Mouse (Mus musculus) brain, embryonic 18.5 days (tissue): Measurements from ENCODE around the gene Thnsl2.

Experiments used
- DNase-seq: peaks from one replicate; pipeline ENCODE4 v3.0.0-alpha.2; 2012; ENCODE audit warnings: low read depth, low spot score

Gene Thnsl2

GRCm38 (mm10) chr6:71143894-71144455, at the start of gene Thnsl2:
Gene Thnsl2, minus strand, starts transcription at chr6:71144439.
- peak; percentile 42 for DNase-seq

GRCm38 (mm10) chr6:71193151-71193740, 49.0 kb upstream of the Thnsl2 start:
- no peak for DNase-seq

- no peak for DNase-seq
Measured at GRCm38 (mm10) chr6:71190501-71190900, 46.3 kb upstream of the Thnsl2 start.

GRCm38 (mm10) chr6:71189578-71189977, 45.3 kb upstream of the Thnsl2 start:
- DNase-seq, result no peak

GRCm38 (mm10) chr6:71184941-71185604, 40.8 kb upstream of the Thnsl2 start:
- no peak for DNase-seq

GRCm38 (mm10) chr6:71180596-71180995, 36.4 kb upstream of the Thnsl2 start:
- no peak for DNase-seq

- no peak for DNase-seq
Measured at GRCm38 (mm10) chr6:71172812-71173580, 28.8 kb upstream of the Thnsl2 start.

GRCm38 (mm10) chr6:71166551-71167169, 22.4 kb upstream of the Thnsl2 start:
- DNase-seq, result peak; percentile 18

GRCm38 (mm10) chr6:71164394-71164793, 20.2 kb upstream of the Thnsl2 start:
- DNase-seq, result no peak

- DNase-seq, result no peak
Measured at GRCm38 (mm10) chr6:71162269-71162668, 18.0 kb upstream of the Thnsl2 start.

- DNase-seq, result no peak
Measured at GRCm38 (mm10) chr6:71161290-71161689, 17.1 kb upstream of the Thnsl2 start.

- DNase-seq, result no peak
Measured at GRCm38 (mm10) chr6:71156674-71157326, 12.6 kb upstream of the Thnsl2 start.

- DNase-seq, result no peak
Measured at GRCm38 (mm10) chr6:71154861-71155260, 10.6 kb upstream of the Thnsl2 start.

- no peak for DNase-seq
Measured at GRCm38 (mm10) chr6:71153486-71153885, 9.2 kb upstream of the Thnsl2 start.

GRCm38 (mm10) chr6:71151098-71151497, 6.9 kb upstream of the Thnsl2 start:
- no peak for DNase-seq

- no peak for DNase-seq
Measured at GRCm38 (mm10) chr6:71149534-71149933, 5.3 kb upstream of the Thnsl2 start.

GRCm38 (mm10) chr6:71148336-71148735, 4.1 kb upstream of the Thnsl2 start:
- no peak for DNase-seq

- DNase-seq, result no peak
Measured at GRCm38 (mm10) chr6:71145288-71145989, 1.2 kb upstream of the Thnsl2 start.

GRCm38 (mm10) chr6:71143154-71143893, 915 bp downstream of the Thnsl2 start:
- no peak for DNase-seq

- no peak for DNase-seq
Measured at GRCm38 (mm10) chr6:71135031-71135430, 9.2 kb downstream of the Thnsl2 start.
